Mouse (Mus musculus) olfactory bulb, adult 2 months (tissue): ENCODE measurements around the gene Il17rb.

Source experiments
- CTCF ChIP-seq: fragments of 200-500 bp; IDR thresholded peaks from 2 replicates; pipeline ENCODE4 v1.5.1; 2012; ENCODE audit warnings: low read depth, mild to moderate bottlenecking, low read length, moderate library complexity; ENCODE audit not compliant: insufficient read depth
- POLR2A ChIP-seq: fragments of 200-500 bp; IDR thresholded peaks from 2 replicates; pipeline ENCODE4 v1.6.1; 2012; ENCODE audit warnings: mild to moderate bottlenecking, low read depth, low read length, moderate library complexity; ENCODE audit not compliant: insufficient read depth

- no peak for TF ChIP-seq CTCF
- no peak for TF ChIP-seq POLR2A
These were observed 33.1 kb upstream of the Il17rb start for GRCm38 (mm10) chr14:30041836-30042235.
